In the genomic region with DNA sequence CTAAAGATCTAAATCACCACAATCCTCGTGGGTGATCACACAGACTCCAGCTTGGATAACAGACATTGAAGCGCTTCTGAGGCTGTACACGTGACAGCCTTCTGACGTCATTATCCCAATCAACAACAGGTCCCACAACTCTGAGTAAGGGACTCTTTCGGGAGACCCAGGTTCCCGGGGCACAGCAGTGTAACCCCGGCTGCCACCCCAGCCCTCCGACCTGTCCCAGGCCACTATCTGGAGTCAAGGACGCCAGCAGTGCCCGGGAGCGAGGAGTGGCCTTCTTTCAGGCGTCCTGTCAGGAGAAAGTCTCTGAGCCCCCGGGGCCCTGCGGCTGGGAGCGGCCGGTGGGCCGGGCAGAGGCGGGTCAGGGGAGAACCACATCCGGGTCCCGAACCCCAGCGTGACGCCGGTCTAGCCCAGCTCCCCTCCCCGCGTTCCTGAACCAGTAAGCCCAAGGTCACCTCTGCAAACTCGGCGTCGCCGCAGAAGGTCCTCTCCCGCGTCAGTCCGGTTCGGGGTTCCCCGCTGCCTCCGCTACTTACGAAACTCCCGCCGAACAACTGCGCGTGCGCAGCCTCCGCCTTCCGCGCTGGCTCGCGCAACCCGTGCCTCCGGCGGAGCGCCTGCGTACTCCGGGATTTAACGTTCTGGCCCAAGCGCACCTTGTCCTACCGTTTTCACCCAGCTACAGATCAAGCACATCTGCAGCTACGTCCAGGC, we compare ENCODE assay signal across 8 mouse cellular contexts. TPM values are rescaled to one million over a fixed set of nuclear protein-coding genes. Genes with fewer than 3 reads are reported as not detected.
DNase-seq lines count a peak whose midpoint lies in the region; ATAC-seq and TF ChIP-seq lines count a peak whose summit lies in the region.

A gene (minus strand): TSS at position 644 of the 723 bp plus-strand sequence.

- DNase-seq in gastrocnemius, adult 8-10 months (ENCODE audit: low spot score in 2 of 2) = peak; percentile 63 to 81
- DNase-seq in hindlimb bud, embryonic 11.5 days (ENCODE audit: extremely low spot score, low read depth, low spot score) = peak; percentile 61
- peak; percentile 63 to 82 for DNase-seq in left cerebral cortex, adult 8-10 months (ENCODE audit: low spot score in 2 of 2)
- DNase-seq in right cerebral cortex, adult 18-20 months = peak; percentile 90
- DNase-seq in urinary bladder, adult 2 months (ENCODE audit: low spot score) = peak; percentile 86

- peak; percentile 91 for TF ChIP-seq POLR2A in cortical plate, adult 2 months (IDR thresholded peaks at IDR 0.05; ENCODE audit: extremely low read depth, insufficient read depth, low read length)

- H3K27ac ChIP-seq in cortical plate, adult 2 months (ENCODE audit: insufficient read depth, low read length) = peak within 1 kb of the TSS; percentile 45; the same call in 1 of the 2 replicates

- ATAC-seq in activated CD4-positive, CD25-positive, alpha-beta regulatory T cell, adult 4 months = peak; percentile 85
- peak; percentile 86 for ATAC-seq in megakaryocyte, adult 5-6 weeks (ENCODE audit: poor library complexity, severe bottlenecking)

- peak within 1 kb of the TSS; percentile 56 for H3K4me3 ChIP-seq in cortical plate, adult 2 months (ENCODE audit: insufficient read depth, low read length)

- no peak for TF ChIP-seq CTCF in cortical plate, adult 2 months (IDR thresholded peaks at IDR 0.05; ENCODE audit: extremely low read depth, insufficient read depth, low read length)

- H3K4me1 ChIP-seq in cortical plate, adult 2 months (ENCODE audit: control insufficient read depth, insufficient read depth, low read length) = peaks cover 11% of the 10 kb centered on the region

RNA-seq across cellular contexts. Expression of the gene that starts here (rescaled TPM):
- polyA plus RNA-seq in activated CD4-positive, CD25-positive, alpha-beta regulatory T cell, adult 4 months (2017; shearing (Covaris generic)) = 10 to 100 TPM; 16.0 to 17.1 TPM
- polyA plus RNA-seq in cortical plate, adult 2 months (2012; rRNA removed) = 5.4 and 5.8 TPM in 2 replicates
- 1 to 10 TPM; 2.2 to 2.5 (median 2.3) TPM for total RNA-seq in gastrocnemius, adult 8-10 months (2022)
- total RNA-seq in left cerebral cortex, adult 8-10 months (2022) = 1 to 10 TPM; 5.7 to 8.4 (median 7.2) TPM
- 13.3 and 14.6 TPM in 2 replicates for total RNA-seq in megakaryocyte, adult 5-6 weeks (2015)
- total RNA-seq in megakaryocyte, adult 5-6 weeks (2017) = 36.4 and 47.0 TPM in 2 replicates
- 5.7 and 6.6 TPM in 2 replicates for polyA plus RNA-seq in urinary bladder, adult 2 months (2012; rRNA removed)

Comparison
In these comparisons a context has a peak if more than half of its experiments do, and no peak if none do; other contexts are left out.
1. Peak in every context shown above with its lines: DNase-seq, ATAC-seq, H3K4me3 ChIP-seq and H3K27ac ChIP-seq.